Mouse (Mus musculus) E14TG2a.4 (cell line): Measurements from ENCODE around the gene Hoxc5.

Source experiments
- CTCF ChIP-seq: conservative IDR thresholded peaks from 2 replicates; pipeline ENCODE4 v1.5.1; 2014; ENCODE audit warnings: low read length
- POU5F1 ChIP-seq: IDR thresholded peaks from 2 replicates; pipeline ENCODE4 v1.6.1; 2014; ENCODE audit warnings: low read length, borderline replicate concordance

- no peak for TF ChIP-seq CTCF
- no peak for TF ChIP-seq POU5F1
Observed at GRCm38 (mm10) chr15:103030142-103030541, 62.9 kb downstream of the Hoxc5 start.
